Mouse (Mus musculus) CH12.LX (cell line): ENCODE measurements at regions not wholly inside any gene's neighbourhood (a gene's known extent, or its start where the extent isn't known, plus 50 kb on each side); places are given as distances from the start of the nearest gene placed in this dataset.

Source experiments
- DNase-seq: peaks from one replicate; pipeline ENCODE4 v3.0.0-alpha.2; 2013; ENCODE audit errors: extremely low read depth
- H3K27ac ChIP-seq: 2 replicates; pipeline ENCODE4 v1.5.1; 2012; ENCODE audit warnings: low read depth, mild to moderate bottlenecking, control low read depth, moderate library complexity; ENCODE audit not compliant: insufficient read depth
- H3K27me3 ChIP-seq: replicated peaks from 2 replicates; pipeline ENCODE3; 2012; ENCODE audit warnings: inconsistent platforms
- H3K36me3 ChIP-seq, 2 experiments: replicated peaks in 1 of 2; 2 replicates each; pipeline versions ENCODE3 to v1.6.1; 2012; ENCODE audit warnings: inconsistent platforms in 1 of 2, low read length in 1 of 2, mild to moderate bottlenecking in 1 of 2, mixed read lengths in 1 of 2, moderate library complexity in 1 of 2; ENCODE audit not compliant: control insufficient read depth in 1 of 2, insufficient read depth in 1 of 2
- H3K4me1 ChIP-seq, 2 experiments: 2 replicates each; pipeline ENCODE4 v1.6.1; 2012; ENCODE audit warnings: inconsistent platforms in 1 of 2, moderate library complexity in 1 of 2; ENCODE audit not compliant: insufficient read depth in 2 of 2, control insufficient read depth in 1 of 2
- H3K4me2 ChIP-seq: 2 replicates; pipeline ENCODE4 v1.6.1; 2012; ENCODE audit warnings: low read depth, mild to moderate bottlenecking, control low read depth; ENCODE audit not compliant: poor library complexity, insufficient read depth, severe bottlenecking
- H3K4me3 ChIP-seq, 3 experiments: fragments of 150-350 bp in 1 of 3; sonication (generic) in 1 of 3; replicated peaks in 1 of 3; 2 replicates each; pipeline versions ENCODE3 to v1.5.1; 2011 to 2012; ENCODE audit warnings: low read depth in 2 of 3, low read length in 2 of 3, mild to moderate bottlenecking in 2 of 3, moderate library complexity in 2 of 3, control low read depth in 1 of 3, improper control_type of control experiment in 1 of 3, inconsistent platforms in 1 of 3, mixed read lengths in 1 of 3; ENCODE audit not compliant: poor library complexity in 1 of 3
- H3K79me2 ChIP-seq: replicated peaks from 2 replicates; pipeline ENCODE4 v1.6.1; 2012; ENCODE audit warnings: mild to moderate bottlenecking, moderate library complexity; ENCODE audit not compliant: control insufficient read depth, poor library complexity, insufficient read depth, severe bottlenecking; ENCODE audit errors: extremely low read depth
- H3K9ac ChIP-seq: 2 replicates; pipeline ENCODE4 v1.6.1; 2012; ENCODE audit warnings: low read depth, mild to moderate bottlenecking, control low read depth, moderate library complexity; ENCODE audit not compliant: insufficient read depth
- H3K9me3 ChIP-seq: replicated peaks from 2 replicates; pipeline ENCODE3; 2012; ENCODE audit warnings: low read length, inconsistent platforms, mixed read lengths
- CHD1 ChIP-seq: IDR thresholded peaks from 2 replicates; pipeline ENCODE4 v1.6.1; 2012; ENCODE audit warnings: low read depth, low read length, improper control_type of control experiment, inconsistent platforms
- CTCF ChIP-seq, 2 experiments: IDR thresholded peaks in 1 of 2; conservative IDR thresholded peaks in 1 of 2; 2 replicates each; pipeline ENCODE4 v1.5.1; 2011 to 2012; ENCODE audit warnings: low read depth in 2 of 2, low read length in 2 of 2, improper control_type of control experiment in 1 of 2, inconsistent platforms in 1 of 2, mild to moderate bottlenecking in 1 of 2, moderate library complexity in 1 of 2
- E2F4 ChIP-seq: IDR thresholded peaks from 2 replicates; pipeline ENCODE4 v1.6.1; 2011; ENCODE audit warnings: low read depth, low read length, improper control_type of control experiment; ENCODE audit not compliant: insufficient replicate concordance
- ELF1 ChIP-seq: IDR thresholded peaks from 2 replicates; pipeline ENCODE4 v1.6.1; 2014; ENCODE audit warnings: low read depth, mild to moderate bottlenecking, inconsistent platforms, low read length, improper control_type of control experiment
- GABPA ChIP-seq: IDR thresholded peaks from 2 replicates; pipeline ENCODE4 v1.6.1; 2012; ENCODE audit warnings: low read depth, low read length, improper control_type of control experiment, inconsistent platforms; ENCODE audit not compliant: insufficient replicate concordance
- IRF4 ChIP-seq: IDR thresholded peaks from 2 replicates; pipeline ENCODE4 v1.6.1; 2014; ENCODE audit warnings: low read depth, mild to moderate bottlenecking, inconsistent platforms, low read length, improper control_type of control experiment
- KAT2A ChIP-seq: IDR thresholded peaks from 2 replicates; pipeline ENCODE4 v1.6.1; 2012; ENCODE audit warnings: low read length, improper control_type of control experiment, inconsistent platforms; ENCODE audit not compliant: insufficient replicate concordance
- MAFK ChIP-seq: IDR thresholded peaks from 2 replicates; pipeline ENCODE4 v1.6.1; 2011; ENCODE audit warnings: low read length, improper control_type of control experiment; ENCODE audit not compliant: insufficient replicate concordance
- MAX ChIP-seq: IDR thresholded peaks from 2 replicates; pipeline ENCODE4 v1.6.1; 2011; ENCODE audit warnings: low read length, improper control_type of control experiment
- MEF2A ChIP-seq: IDR thresholded peaks from 2 replicates; pipeline ENCODE4 v1.6.1; 2014; ENCODE audit warnings: low read depth, mild to moderate bottlenecking, inconsistent platforms, low read length, improper control_type of control experiment, borderline replicate concordance
- MYC ChIP-seq: IDR thresholded peaks from 2 replicates; pipeline ENCODE4 v1.6.1; 2011; ENCODE audit warnings: low read depth, mild to moderate bottlenecking, improper control_type of control experiment, low read length
- PAX5 ChIP-seq: IDR thresholded peaks from 2 replicates; pipeline ENCODE4 v1.6.1; 2012; ENCODE audit warnings: low read length, inconsistent platforms, mixed read lengths
- POLR2A ChIP-seq: IDR thresholded peaks from 2 replicates; pipeline ENCODE4 v1.6.1; 2011; ENCODE audit warnings: low read depth, mild to moderate bottlenecking, improper control_type of control experiment, low read length
- RAD21 ChIP-seq: IDR thresholded peaks from 2 replicates; pipeline ENCODE4 v1.6.1; 2011; ENCODE audit warnings: low read depth, mild to moderate bottlenecking, low read length, improper control_type of control experiment, moderate library complexity
- RCOR1 ChIP-seq: conservative IDR thresholded peaks from 2 replicates; pipeline ENCODE4 v1.6.1; 2012; ENCODE audit warnings: low read depth, mild to moderate bottlenecking, inconsistent platforms, low read length, improper control_type of control experiment
- SMC3 ChIP-seq: IDR thresholded peaks from 2 replicates; pipeline ENCODE4 v1.6.1; 2011; ENCODE audit warnings: low read depth, low read length, improper control_type of control experiment
- TCF12 ChIP-seq: IDR thresholded peaks from 2 replicates; pipeline ENCODE4 v1.6.1; 2014; ENCODE audit warnings: low read depth, mild to moderate bottlenecking, inconsistent platforms, low read length, improper control_type of control experiment
- ZC3H11A ChIP-seq: IDR thresholded peaks from 2 replicates; pipeline ENCODE4 v1.6.1; 2012; ENCODE audit warnings: low read depth, mild to moderate bottlenecking, inconsistent platforms, low read length, improper control_type of control experiment
- ZNF384 ChIP-seq: IDR thresholded peaks from 2 replicates; pipeline ENCODE4 v1.6.1; 2012; ENCODE audit warnings: low read depth, low read length, improper control_type of control experiment, inconsistent platforms
- dilution Hi-C: fragments of 300-500 bp; cut with MboI; formaldehyde crosslinking; loops from 2 replicates; pipeline ENCODE4 v1.14.3; 2020; ENCODE audit warnings: low sequenced_read_pairs; ENCODE audit not compliant: extremely low pct_unique_long_range_greater_than_20kb, extremely low pct_ligation_motif_present
- in situ Hi-C: fragments of 300-500 bp; cut with MboI; formaldehyde crosslinking; loops from 3 replicates; pipeline ENCODE4 v1.14.3; 2019; ENCODE audit warnings: low sequenced_read_pairs, low pct_ligation_motif_present, low pct_unique_long_range_greater_than_20kb, mixed read lengths

DNA sequence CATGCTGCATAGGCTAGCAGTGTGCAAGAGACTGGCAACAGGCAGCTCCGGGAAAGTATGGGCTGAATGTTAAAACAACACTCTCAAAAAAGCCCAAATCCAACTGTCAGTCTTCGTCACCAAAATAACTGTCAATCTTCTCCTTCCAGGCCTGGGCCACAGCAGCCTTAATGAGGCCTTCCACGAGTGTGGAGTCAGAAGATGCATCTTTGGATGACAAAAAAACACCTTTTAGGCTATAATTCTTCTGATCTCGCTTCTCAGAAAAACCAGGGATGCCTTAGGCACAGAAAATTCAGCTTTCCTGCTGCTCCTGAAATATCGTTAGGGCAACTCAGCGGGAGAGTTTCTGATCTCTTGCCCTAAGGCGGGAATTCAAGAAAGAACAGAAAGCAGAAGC, 82.2 kb upstream of the Zpld1 start:
- Histone ChIP-seq H3K4me2 (no peak overlapping the region), H3K27me3 (no peaks in the 10 kb centered on the region), H3K9ac (no peak overlapping the region), H3K27ac (no peak overlapping the region), H3K36me3 (no peaks in the 10 kb centered on the region), H3K9me3 (no peaks in the 10 kb centered on the region), H3K4me3 (no peak overlapping the region), H3K4me1 (no peaks in the 10 kb centered on the region), H3K79me2 (no peaks in the 10 kb centered on the region)
- in situ Hi-C loops (no loop called here), dilution Hi-C loops (no loop called here)
- no peak for DNase-seq
- TF ChIP-seq RCOR1 (no peak), SMC3 (no peak), CHD1 (no peak), ZNF384 (no peak), TCF12 (no peak), MEF2A (no peak), MYC (no peak), E2F4 (no peak), ELF1 (no peak), PAX5 (no peak), IRF4 (no peak), MAX (no peak), RAD21 (no peak), KAT2A (no peak)

DNA sequence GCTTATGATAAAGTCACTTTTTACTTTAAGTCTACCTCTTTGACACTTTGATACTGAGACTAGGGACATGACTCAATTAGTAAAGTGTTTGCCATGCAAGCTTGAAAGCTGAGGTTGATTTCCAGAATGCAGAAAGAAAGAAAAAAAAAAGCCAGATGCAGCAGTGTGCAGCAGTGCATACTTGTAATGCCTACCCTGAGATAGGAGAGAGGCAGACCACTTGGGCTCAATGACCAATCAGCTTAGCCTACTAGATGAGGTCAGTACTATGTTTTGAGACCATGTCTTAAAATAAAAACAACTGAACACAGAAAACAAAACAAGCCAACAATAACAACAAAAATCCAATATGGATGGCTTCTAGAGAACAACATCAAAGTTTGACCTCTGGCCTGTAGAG, 81.4 kb upstream of the Zpld1 start:
- Histone ChIP-seq H3K4me3 (no peak overlapping the region), H3K27me3 (no peaks in the 10 kb centered on the region), H3K4me2 (no peak overlapping the region), H3K79me2 (no peaks in the 10 kb centered on the region), H3K27ac (no peak overlapping the region), H3K9me3 (no peaks in the 10 kb centered on the region), H3K4me1 (no peaks in the 10 kb centered on the region), H3K9ac (no peak overlapping the region), H3K36me3 (no peaks in the 10 kb centered on the region)
- TF ChIP-seq ZC3H11A (no peak), CHD1 (no peak), E2F4 (no peak), POLR2A (no peak), GABPA (no peak), MAFK (no peak), MAX (no peak), CTCF (conservative IDR thresholded peaks at IDR 0.05 in 1 of 2, IDR thresholded peaks at IDR 0.05 in 1 of 2; ENCODE audit: low read depth in 2 of 2, low read length in 2 of 2) (no peak), ELF1 (no peak)
- in situ Hi-C loops = no loop called here
- dilution Hi-C loops = no loop called here
- DNase-seq = no peak
